Mouse (Mus musculus): ENCODE measurements at regions not wholly inside any gene's neighbourhood (a gene's known extent, or its start where the extent isn't known, plus 50 kb on each side); places are given as distances from the start of the nearest gene placed in this dataset.

- TF ChIP-seq E2F4 (IDR thresholded peaks at IDR 0.05; ENCODE audit: insufficient read depth) (no peak), POLR2A (IDR thresholded peaks at IDR 0.05; ENCODE audit: insufficient read length, low read depth) (no peak), USF1 (IDR thresholded peaks at IDR 0.05; ENCODE audit: low read depth) (no peak), SRF (IDR thresholded peaks at IDR 0.05; ENCODE audit: control insufficient read depth, insufficient read length, low read depth) (no peak), MAX (IDR thresholded peaks at IDR 0.05; ENCODE audit: low read depth) (no peak), POLR2AphosphoS2 (IDR thresholded peaks at IDR 0.05; ENCODE audit: insufficient read length, low read depth) (no peak), MYOD1 (IDR thresholded peaks at IDR 0.05; ENCODE audit: control insufficient read depth in 1 of 3, insufficient read length in 2 of 3, low read depth in 2 of 3) (no peak), TCF3 (IDR thresholded peaks at IDR 0.05; ENCODE audit: insufficient read length, low read depth) (no peak), REST (IDR thresholded peaks at IDR 0.05; ENCODE audit: insufficient read depth, insufficient read length) (no peak), CEBPB (IDR thresholded peaks at IDR 0.05; ENCODE audit: insufficient read depth, poor library complexity, severe bottlenecking) (no peak), TCF12 (IDR thresholded peaks at IDR 0.05; ENCODE audit: insufficient read depth, poor library complexity, severe bottlenecking) (no peak), MYOG (IDR thresholded peaks at IDR 0.05; ENCODE audit: control insufficient read depth in 1 of 3, insufficient read depth in 1 of 3, insufficient read length in 2 of 3, low read depth in 2 of 3) (no peak)
Observed at GRCm38 (mm10) chr15:63112918-63113317, 732.1 kb downstream of the Gsdmc2 start.
